10 mouse cellular contexts compared by ENCODE assay signal in the genomic region with DNA sequence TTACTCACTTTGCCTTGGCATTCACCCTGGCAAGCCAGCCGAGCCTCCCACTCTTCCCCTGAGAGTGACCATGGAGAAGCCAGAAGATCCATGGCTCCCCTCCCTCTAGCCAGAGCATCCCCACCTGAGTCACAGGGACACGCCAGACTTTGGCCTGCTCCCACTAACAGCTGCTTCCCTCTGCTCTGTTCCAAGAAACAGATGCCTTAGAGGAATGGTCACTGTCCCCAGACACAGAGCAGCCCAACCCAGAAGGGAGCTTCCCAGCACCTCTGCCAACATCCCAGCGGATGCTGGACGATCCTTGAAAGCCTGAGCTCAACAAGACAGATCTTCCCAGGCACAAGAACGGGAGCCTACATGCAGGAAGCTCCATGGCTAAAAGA.
DNase-seq lines count a peak whose midpoint lies in the region; ATAC-seq lines count a peak whose summit lies in the region.
"Had no signal": no experiment of that assay in that cellular context is flagged by ENCODE, and none has a peak within 500 bp of the region (broad histone marks: within the 10 kb centered on the region; RNA-seq: fewer than 3 reads in every experiment).

No protein-coding gene starts in this region.

- peak overlapping the region; percentile 66 for H3K9ac ChIP-seq in heart, embryonic 13.5 days
- H3K9ac ChIP-seq in limb, embryonic 13.5 days = no peak overlapping the region
- H3K9ac ChIP-seq: embryonic facial prominence, embryonic 12.5 days had no signal

- no peaks in the 10 kb centered on the region for H3K9me3 ChIP-seq in heart, embryonic 13.5 days
- H3K9me3 ChIP-seq in limb, embryonic 13.5 days = no peaks in the 10 kb centered on the region
- H3K9me3 ChIP-seq: embryonic facial prominence, embryonic 12.5 days had no signal

- no peaks in the 10 kb centered on the region for H3K27me3 ChIP-seq in heart, embryonic 13.5 days (replicated peaks)
- no peaks in the 10 kb centered on the region for H3K27me3 ChIP-seq in limb, embryonic 13.5 days
- H3K27me3 ChIP-seq: embryonic facial prominence, embryonic 12.5 days had no signal

- ATAC-seq in heart, embryonic 13.5 days (ENCODE audit: extremely low read depth, insufficient number of reproducible peaks, low FRiP score, low TSS enrichment) = no peak
- no peak for ATAC-seq in limb, embryonic 13.5 days (ENCODE audit: low FRiP score, low read depth)

- DNase-seq in cerebellum, postnatal 10 days = peak; percentile 47 to 50
- no peak for DNase-seq in cerebellum, postnatal 4 days (ENCODE audit: low spot score in 2 of 2)
- peak; percentile 87 for DNase-seq in adrenal gland, postnatal 14 days
- DNase-seq in thymus, postnatal 36 days = no peak
- no peak for DNase-seq in spleen, postnatal 4 days (ENCODE audit: low spot score in 2 of 2)
- no peak for DNase-seq in embryo, embryonic 11 days

- H3K27ac ChIP-seq in heart, embryonic 13.5 days (replicated peaks) = peak overlapping the region; percentile 97
- H3K27ac ChIP-seq in limb, embryonic 13.5 days = no peak overlapping the region
- H3K27ac ChIP-seq: macrophage had no signal

- H3K4me2 ChIP-seq in heart, embryonic 13.5 days = 0 out of 2 replicates have a peak overlapping the region, but pooled peaks have one; percentile 12
- 0 out of 2 replicates have a peak overlapping the region, but pooled peaks have one; percentile 9 for H3K4me2 ChIP-seq in limb, embryonic 13.5 days (replicated peaks)
- H3K4me2 ChIP-seq: embryonic facial prominence, embryonic 12.5 days had no signal

- H3K4me1 ChIP-seq in heart, embryonic 13.5 days = peaks cover 100% of the 10 kb centered on the region
- peaks cover 98% of the 10 kb centered on the region for H3K4me1 ChIP-seq in limb, embryonic 13.5 days

- H3K4me3 ChIP-seq in heart, embryonic 13.5 days = no peak overlapping the region
- H3K4me3 ChIP-seq in limb, embryonic 13.5 days = no peak overlapping the region
- H3K4me3 ChIP-seq: embryonic facial prominence, embryonic 12.5 days had no signal

- H3K36me3 ChIP-seq in heart, embryonic 13.5 days = 0 out of 2 replicates have a peak, but pooled peaks cover 5% of the 10 kb centered on the region
- H3K36me3 ChIP-seq in limb, embryonic 13.5 days = no peaks in the 10 kb centered on the region
- H3K36me3 ChIP-seq: embryonic facial prominence, embryonic 12.5 days had no signal

- 57% methylated on average over 5 of the region's 5 CpGs for WGBS in heart, embryonic 13.5 days
- WGBS in limb, embryonic 13.5 days = 74% methylated on average over 5 of the region's 5 CpGs

Comparison
In these comparisons a context has a peak if more than half of its experiments do, and no peak if none do; other contexts are left out.
1. DNase-seq: peak in cerebellum, postnatal 10 days (2 of 2) and adrenal gland, postnatal 14 days (single experiment); none in cerebellum, postnatal 4 days (0 of 2), thymus, postnatal 36 days (0 of 2), spleen, postnatal 4 days (0 of 2) and embryo, embryonic 11 days (single experiment).